Mouse (Mus musculus): ENCODE measurements around the gene Ccdc38. TPM values are rescaled to one million over a fixed set of nuclear protein-coding genes. Genes with fewer than 3 reads are reported as not detected.

Gene Ccdc38
- 0.03 TPM in 1 of 2 replicates, not detected in the other for polyA plus RNA-seq (2012; rRNA removed)

GRCm38 (mm10) chr10:93540431-93541210, at the start of gene Ccdc38:
Gene Ccdc38 (plus strand): TSS chr10:93540632.
- Histone ChIP-seq H3K4me1 (ENCODE audit: control insufficient read depth, insufficient read depth, low read length) (peaks cover 4% of the 10 kb centered on the region), H3K27me3 (ENCODE audit: control insufficient read depth, insufficient read depth, low read length) (no peaks in the 10 kb centered on the region), H3K4me3 (replicated peaks; ENCODE audit: insufficient read depth, low read depth, low read length) (peak within 1 kb of the TSS; percentile 27), H3K27ac (ENCODE audit: insufficient read depth, low read length) (no peak within 1 kb of the TSS)
- no peak for TF ChIP-seq POLR2A (IDR thresholded peaks at IDR 0.05; ENCODE audit: borderline replicate concordance, insufficient read depth, low read length)
- no peak for TF ChIP-seq CTCF (IDR thresholded peaks at IDR 0.05; ENCODE audit: borderline replicate concordance, insufficient read depth, low read depth, low read length)
- 46% methylated on average over 17 of the region's 17 CpGs for WGBS
- DNase-seq: peak in 1 of 2 experiments; percentile 15

GRCm38 (mm10) chr10:93500864-93501263, 39.6 kb upstream of the Ccdc38 start:
- WGBS: 31% methylated on average over 10 of the region's 10 CpGs
- no peak overlapping the region for H3K27ac ChIP-seq (ENCODE audit: insufficient read depth, low read length)
- no peak for DNase-seq
- H3K4me1 ChIP-seq (ENCODE audit: control insufficient read depth, insufficient read depth, low read length): no peaks in the 10 kb centered on the region
- no peak overlapping the region for H3K4me3 ChIP-seq (replicated peaks; ENCODE audit: insufficient read depth, low read depth, low read length)
- H3K27me3 ChIP-seq (ENCODE audit: control insufficient read depth, insufficient read depth, low read length): no peaks in the 10 kb centered on the region
- no peak for TF ChIP-seq CTCF (IDR thresholded peaks at IDR 0.05; ENCODE audit: borderline replicate concordance, insufficient read depth, low read depth, low read length)
- TF ChIP-seq POLR2A (IDR thresholded peaks at IDR 0.05; ENCODE audit: borderline replicate concordance, insufficient read depth, low read length): no peak

- no peak for TF ChIP-seq CTCF (IDR thresholded peaks at IDR 0.05; ENCODE audit: borderline replicate concordance, insufficient read depth, low read depth, low read length)
- Histone ChIP-seq H3K4me3 (replicated peaks; ENCODE audit: insufficient read depth, low read depth, low read length) (no peak overlapping the region), H3K4me1 (ENCODE audit: control insufficient read depth, insufficient read depth, low read length) (no peaks in the 10 kb centered on the region), H3K27ac (ENCODE audit: insufficient read depth, low read length) (no peak overlapping the region), H3K27me3 (ENCODE audit: control insufficient read depth, insufficient read depth, low read length) (no peaks in the 10 kb centered on the region)
- 64% methylated on average over 10 of the region's 10 CpGs for WGBS
- no peak for DNase-seq
Observed at GRCm38 (mm10) chr10:93501346-93501745, 39.1 kb upstream of the Ccdc38 start.

- Histone ChIP-seq H3K27me3 (ENCODE audit: control insufficient read depth, insufficient read depth, low read length) (no peaks in the 10 kb centered on the region), H3K27ac (ENCODE audit: insufficient read depth, low read length) (no peak overlapping the region), H3K4me3 (replicated peaks; ENCODE audit: insufficient read depth, low read depth, low read length) (no peak overlapping the region), H3K4me1 (ENCODE audit: control insufficient read depth, insufficient read depth, low read length) (no peaks in the 10 kb centered on the region)
- no peak for DNase-seq
- TF ChIP-seq POLR2A (IDR thresholded peaks at IDR 0.05; ENCODE audit: borderline replicate concordance, insufficient read depth, low read length): no peak
- no peak for TF ChIP-seq CTCF (IDR thresholded peaks at IDR 0.05; ENCODE audit: borderline replicate concordance, insufficient read depth, low read depth, low read length)
- 72% methylated on average over 7 of the region's 7 CpGs for WGBS
Observed at GRCm38 (mm10) chr10:93508383-93508970, 32.0 kb upstream of the Ccdc38 start.

- TF ChIP-seq CTCF (IDR thresholded peaks at IDR 0.05; ENCODE audit: borderline replicate concordance, insufficient read depth, low read depth, low read length): no peak
- no peak for TF ChIP-seq POLR2A (IDR thresholded peaks at IDR 0.05; ENCODE audit: borderline replicate concordance, insufficient read depth, low read length)
- no peak overlapping the region for H3K4me3 ChIP-seq (replicated peaks; ENCODE audit: insufficient read depth, low read depth, low read length)
- WGBS: 92% methylated on average over 15 of the region's 15 CpGs
- H3K27ac ChIP-seq (ENCODE audit: insufficient read depth, low read length): no peak overlapping the region
- H3K4me1 ChIP-seq (ENCODE audit: control insufficient read depth, insufficient read depth, low read length): no peaks in the 10 kb centered on the region
- no peaks in the 10 kb centered on the region for H3K27me3 ChIP-seq (ENCODE audit: control insufficient read depth, insufficient read depth, low read length)
- DNase-seq: no peak
Observed at GRCm38 (mm10) chr10:93509532-93510153, 30.8 kb upstream of the Ccdc38 start.

GRCm38 (mm10) chr10:93515419-93515818, 25.0 kb upstream of the Ccdc38 start:
- no peak for DNase-seq
- no peak for TF ChIP-seq POLR2A (IDR thresholded peaks at IDR 0.05; ENCODE audit: borderline replicate concordance, insufficient read depth, low read length)
- TF ChIP-seq CTCF (IDR thresholded peaks at IDR 0.05; ENCODE audit: borderline replicate concordance, insufficient read depth, low read depth, low read length): no peak
- Histone ChIP-seq H3K4me3 (replicated peaks; ENCODE audit: insufficient read depth, low read depth, low read length) (no peak overlapping the region), H3K27me3 (ENCODE audit: control insufficient read depth, insufficient read depth, low read length) (no peaks in the 10 kb centered on the region), H3K4me1 (ENCODE audit: control insufficient read depth, insufficient read depth, low read length) (no peaks in the 10 kb centered on the region; the same call in 1 of the 2 replicates), H3K27ac (ENCODE audit: insufficient read depth, low read length) (no peak overlapping the region)
- 54% methylated on average over 1 of the region's 1 CpGs for WGBS

- H3K27ac ChIP-seq (ENCODE audit: insufficient read depth, low read length): no peak overlapping the region
- no peaks in the 10 kb centered on the region for H3K27me3 ChIP-seq (ENCODE audit: control insufficient read depth, insufficient read depth, low read length)
- no peak for TF ChIP-seq CTCF (IDR thresholded peaks at IDR 0.05; ENCODE audit: borderline replicate concordance, insufficient read depth, low read depth, low read length)
- TF ChIP-seq POLR2A (IDR thresholded peaks at IDR 0.05; ENCODE audit: borderline replicate concordance, insufficient read depth, low read length): no peak
- H3K4me1 ChIP-seq (ENCODE audit: control insufficient read depth, insufficient read depth, low read length): peaks cover 3% of the 10 kb centered on the region; the same call in 1 of the 2 replicates
- H3K4me3 ChIP-seq (replicated peaks; ENCODE audit: insufficient read depth, low read depth, low read length): no peak overlapping the region
- WGBS: 87% methylated on average over 12 of the region's 12 CpGs
- DNase-seq: no peak
Observed at GRCm38 (mm10) chr10:93515927-93516326, 24.5 kb upstream of the Ccdc38 start.
